Mouse (Mus musculus): Measurements from ENCODE around the gene Ddx43.

Ddx43 gene

GRCm38 (mm10) chr9:78374397-78374796 lies 21.2 kb upstream of the Ddx43 start:
- DNase-seq, result no peak

- no peak for DNase-seq
Measured at GRCm38 (mm10) chr9:78374885-78375389, 20.6 kb upstream of the Ddx43 start.

- no peak for DNase-seq
Measured at GRCm38 (mm10) chr9:78375486-78375885, 20.1 kb upstream of the Ddx43 start.

GRCm38 (mm10) chr9:78377546-78377945 lies 18.0 kb upstream of the Ddx43 start:
- no peak for DNase-seq

GRCm38 (mm10) chr9:78378113-78378785 lies 17.3 kb upstream of the Ddx43 start, which contains the start of gene Ooep:
TSS of gene Ooep (minus strand) at chr9:78378725.
- DNase-seq, result no peak

- DNase-seq, result no peak
Measured at GRCm38 (mm10) chr9:78385893-78386292, 9.7 kb upstream of the Ddx43 start.

- DNase-seq, result no peak
Measured at GRCm38 (mm10) chr9:78386947-78387346, 8.6 kb upstream of the Ddx43 start.

- DNase-seq, result no peak
Measured at GRCm38 (mm10) chr9:78389981-78390380, 5.6 kb upstream of the Ddx43 start.

GRCm38 (mm10) chr9:78393741-78394140 lies 1.8 kb upstream of the Ddx43 start:
- no peak for DNase-seq

- DNase-seq, result no peak
Measured at GRCm38 (mm10) chr9:78394602-78395001, 975 bp upstream of the Ddx43 start.

GRCm38 (mm10) chr9:78395244-78395629 lies 340 bp upstream of the Ddx43 start:
- no peak for DNase-seq

GRCm38 (mm10) chr9:78396517-78396916 lies 940 bp downstream of the Ddx43 start:
- no peak for DNase-seq

GRCm38 (mm10) chr9:78400570-78400969 lies 5.0 kb downstream of the Ddx43 start:
- no peak for DNase-seq

- DNase-seq, result no peak
Measured at GRCm38 (mm10) chr9:78401596-78401995, 6.0 kb downstream of the Ddx43 start.

GRCm38 (mm10) chr9:78427362-78427781 lies 31.8 kb downstream of the Ddx43 start:
- DNase-seq, result peak; percentile 22

- DNase-seq, result no peak
Measured at GRCm38 (mm10) chr9:78428185-78428584, 32.6 kb downstream of the Ddx43 start.

GRCm38 (mm10) chr9:78428870-78429432 lies 33.4 kb downstream of the Ddx43 start:
- DNase-seq, result no peak

- no peak for DNase-seq
Measured at GRCm38 (mm10) chr9:78429551-78429950, 34.0 kb downstream of the Ddx43 start.

GRCm38 (mm10) chr9:78430486-78430885 lies 34.9 kb downstream of the Ddx43 start:
- DNase-seq, result no peak

- no peak for DNase-seq
Measured at GRCm38 (mm10) chr9:78432471-78432870, 36.9 kb downstream of the Ddx43 start.

- DNase-seq, result no peak
Measured at GRCm38 (mm10) chr9:78439426-78439825, 43.8 kb downstream of the Ddx43 start.

- DNase-seq, result no peak
Measured at GRCm38 (mm10) chr9:78442237-78442578, 46.6 kb downstream of the Ddx43 start.

GRCm38 (mm10) chr9:78442579-78443392 lies 47.2 kb downstream of the Ddx43 start, which contains the start of gene Cgas:
TSS of gene Cgas (minus strand) at chr9:78443237.
- DNase-seq, result peak; percentile 46

- DNase-seq, result no peak
Measured at GRCm38 (mm10) chr9:78447606-78447972, 52.0 kb downstream of the Ddx43 start.
